Mouse (Mus musculus): ENCODE data around the gene Arhgap15. TPM values are rescaled to one million over a fixed set of nuclear protein-coding genes. Genes with fewer than 3 reads are reported as not detected.

Gene Arhgap15
- total RNA-seq, 2 experiments from 2014 or later = 151 to 173 TPM

DNA sequence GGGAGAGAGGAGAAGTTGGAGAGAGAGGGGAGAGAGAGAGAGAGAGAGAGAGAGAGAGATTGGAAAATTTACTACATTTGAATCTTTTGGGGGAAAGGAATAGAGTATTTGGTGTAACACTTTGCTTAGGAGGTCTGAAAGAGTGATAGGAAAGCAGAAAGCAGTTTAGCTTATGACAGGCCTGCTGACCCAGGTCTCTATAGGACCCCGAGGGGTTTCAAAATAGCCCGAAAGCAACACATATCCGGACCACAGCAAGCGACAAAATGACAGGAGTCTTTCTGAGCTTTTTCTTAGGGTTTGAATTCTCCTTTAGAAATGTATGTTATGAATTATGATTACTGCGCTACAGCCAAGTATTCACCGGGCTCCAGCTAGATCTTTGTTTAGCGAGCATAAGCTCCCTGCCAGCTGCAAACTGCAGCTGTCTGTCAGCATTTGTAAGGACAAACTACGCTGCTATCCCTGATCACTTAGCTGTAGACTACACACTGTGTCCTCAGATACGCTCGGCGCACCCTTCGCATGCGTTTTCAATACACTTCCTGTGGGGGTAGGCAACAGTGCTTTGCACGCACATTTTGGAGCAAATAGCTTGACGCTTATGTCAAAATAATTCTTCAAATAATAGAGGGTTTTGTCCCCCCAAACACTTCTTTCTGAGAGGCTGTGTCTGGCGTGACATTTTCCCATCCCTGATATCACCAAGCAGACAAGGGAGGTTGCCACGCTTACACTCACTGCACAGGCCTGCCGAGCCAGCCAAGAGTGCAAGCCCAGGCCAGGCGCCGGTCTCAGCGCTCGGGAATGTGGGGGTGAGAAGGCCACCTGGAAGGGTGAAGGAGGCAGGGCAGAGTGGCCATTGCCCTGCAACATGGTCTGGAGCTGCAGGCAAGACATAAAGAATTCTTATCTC, 355.9 kb downstream of the Arhgap15 start:
- no peak for ATAC-seq (ENCODE audit: poor library complexity, severe bottlenecking)

DNA sequence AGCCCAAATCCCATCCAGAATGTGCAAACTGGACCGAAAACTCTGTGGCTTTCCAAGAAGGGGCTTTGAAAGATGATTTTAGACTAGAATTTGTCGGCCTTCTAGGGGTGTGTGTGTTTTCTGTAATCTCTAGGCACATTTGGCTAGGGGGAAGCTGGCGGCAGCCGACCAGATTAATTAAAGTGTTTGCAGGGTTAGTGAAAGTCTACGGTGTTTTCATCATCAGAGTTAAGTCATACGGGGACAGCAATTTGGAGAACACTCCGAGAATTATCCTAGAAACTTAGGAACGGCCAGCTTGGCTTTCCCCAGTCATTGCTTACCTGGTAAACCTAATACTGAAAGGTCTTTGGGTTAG, 356.6 kb downstream of the Arhgap15 start:
- no peak for ATAC-seq (ENCODE audit: poor library complexity, severe bottlenecking)

DNA sequence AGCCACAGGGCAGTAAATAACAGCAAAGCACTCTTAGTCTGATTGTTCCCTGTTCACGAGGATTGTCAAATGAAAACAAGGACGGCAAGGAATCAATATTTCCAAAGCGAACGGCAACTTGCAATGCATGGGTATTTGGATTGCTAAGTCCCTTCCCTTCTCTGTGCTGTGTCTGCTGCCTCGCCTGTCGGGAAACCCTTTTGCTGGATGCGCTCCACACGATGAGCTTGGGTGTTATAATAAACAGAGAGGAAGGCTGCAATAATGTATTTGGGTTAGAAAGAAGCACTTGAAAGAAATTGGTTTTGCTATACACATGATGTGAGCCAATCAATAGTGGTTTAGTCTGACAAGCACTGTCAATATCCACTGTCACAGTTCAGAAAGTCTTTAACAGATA, 357.7 kb downstream of the Arhgap15 start:
- no peak for ATAC-seq (ENCODE audit: poor library complexity, severe bottlenecking)

DNA sequence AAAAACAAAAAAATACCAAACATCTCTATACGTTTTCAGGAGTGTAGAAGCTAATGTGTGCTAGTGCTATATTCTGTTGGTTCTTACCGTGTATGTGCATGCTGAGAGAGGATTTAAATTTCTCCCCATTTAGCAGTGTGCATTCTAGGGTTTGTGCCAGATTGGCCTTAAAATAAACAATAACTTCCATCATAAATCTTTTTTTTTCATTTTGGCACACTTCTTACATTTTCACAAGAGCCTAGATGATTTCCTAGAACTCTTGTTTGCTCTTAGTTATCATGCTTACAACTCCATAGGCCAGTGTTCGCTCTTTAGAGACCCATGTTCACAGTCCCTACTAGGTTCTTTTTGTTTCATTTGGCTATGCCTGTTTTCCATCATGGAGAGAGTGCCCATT, 362.7 kb downstream of the Arhgap15 start:
- no peak for ATAC-seq (ENCODE audit: poor library complexity, severe bottlenecking)

DNA sequence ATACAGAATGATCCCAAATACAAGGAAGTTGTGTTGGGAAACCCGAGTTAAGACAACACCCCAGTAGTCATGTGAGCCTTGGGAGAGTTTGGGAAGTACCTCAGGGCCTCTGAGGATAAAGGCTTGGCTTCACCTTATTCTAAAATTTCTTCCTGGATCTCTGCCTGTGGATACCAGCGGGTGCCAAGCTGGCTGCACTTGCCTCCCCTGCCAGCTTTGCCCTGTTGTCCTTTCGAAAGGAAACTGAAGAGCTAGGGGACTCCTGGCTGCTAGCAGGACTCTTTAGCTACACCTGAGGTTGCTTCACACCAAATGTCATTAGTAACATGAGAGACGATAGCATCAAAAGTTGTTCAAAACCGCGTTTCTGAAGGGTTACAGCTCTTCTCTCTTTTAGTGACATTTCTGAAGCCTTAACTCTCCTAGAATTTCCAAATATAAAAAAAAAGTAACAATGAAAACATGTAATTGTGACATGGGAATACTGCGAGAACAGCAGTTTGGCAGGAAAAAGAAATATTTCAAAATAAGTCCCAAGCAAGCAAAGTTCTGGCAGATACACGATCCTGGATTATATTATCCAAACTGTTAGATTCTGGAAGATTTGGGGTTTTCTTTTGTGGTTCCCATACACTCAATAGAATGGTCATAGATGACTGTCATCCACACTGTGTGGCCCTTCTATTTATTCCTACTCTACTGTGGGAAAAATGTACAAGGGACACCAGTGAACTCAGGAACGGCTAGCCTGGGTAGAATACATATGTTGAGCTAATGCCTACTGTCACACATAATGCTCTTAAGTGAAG, 364.6 kb downstream of the Arhgap15 start:
- ATAC-seq (ENCODE audit: poor library complexity, severe bottlenecking) = no peak

DNA sequence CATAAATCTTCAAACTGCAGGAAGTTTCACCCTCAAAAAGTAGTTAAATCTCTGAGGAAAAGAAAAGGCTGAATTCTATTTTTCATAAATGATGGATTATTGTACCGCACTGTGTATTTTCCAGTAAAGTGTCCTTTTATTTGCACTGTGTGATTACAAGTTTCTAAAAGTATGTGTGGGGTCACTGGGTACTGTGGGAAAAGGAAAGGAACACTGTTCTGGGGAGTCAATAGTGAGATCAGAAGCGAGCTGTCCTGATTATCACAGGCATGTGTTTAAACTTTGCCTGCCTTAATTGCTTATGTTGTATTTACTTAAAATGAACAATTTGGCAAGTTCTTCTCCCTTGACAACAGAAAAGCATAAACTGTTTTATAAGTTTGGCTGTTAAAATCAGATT, 365.7 kb downstream of the Arhgap15 start:
- ATAC-seq (ENCODE audit: poor library complexity, severe bottlenecking) = no peak

DNA sequence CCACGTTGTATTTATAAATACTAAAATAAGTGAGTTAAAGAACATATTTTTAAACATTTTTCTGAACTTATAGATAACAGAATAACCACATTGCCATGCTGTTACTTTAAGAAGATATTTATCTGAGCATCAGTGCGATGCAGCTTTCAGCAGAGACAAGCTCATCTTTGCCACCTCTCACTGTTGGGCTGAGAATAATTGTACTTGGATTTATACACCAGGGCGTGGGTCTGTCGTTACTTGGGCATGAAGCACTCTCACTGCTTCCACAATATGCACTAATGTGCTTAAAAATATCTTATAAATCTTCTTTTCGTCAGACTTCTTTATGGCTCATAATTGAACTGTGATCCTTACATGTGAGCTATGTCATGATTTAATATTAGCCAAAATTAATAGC, 372.5 kb downstream of the Arhgap15 start:
- no peak for ATAC-seq (ENCODE audit: poor library complexity, severe bottlenecking)

DNA sequence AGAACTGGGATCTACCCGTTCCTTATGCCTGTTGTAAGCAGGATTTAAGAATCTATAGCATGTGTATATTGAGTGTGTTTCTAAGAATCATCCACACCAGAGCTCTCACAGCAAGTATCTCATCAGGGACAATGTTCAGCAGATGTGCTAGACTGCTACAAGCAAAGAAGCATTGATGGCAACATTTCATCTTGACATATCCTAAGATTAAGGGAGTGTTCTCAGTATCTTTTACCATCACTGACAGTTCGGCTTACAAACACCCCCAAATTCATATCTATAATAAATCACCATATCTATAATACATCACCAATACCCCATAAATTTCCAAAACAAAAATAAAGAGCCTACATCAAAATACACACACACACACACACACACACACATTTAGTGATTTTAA, 374.6 kb downstream of the Arhgap15 start:
- ATAC-seq (ENCODE audit: poor library complexity, severe bottlenecking) = no peak

DNA sequence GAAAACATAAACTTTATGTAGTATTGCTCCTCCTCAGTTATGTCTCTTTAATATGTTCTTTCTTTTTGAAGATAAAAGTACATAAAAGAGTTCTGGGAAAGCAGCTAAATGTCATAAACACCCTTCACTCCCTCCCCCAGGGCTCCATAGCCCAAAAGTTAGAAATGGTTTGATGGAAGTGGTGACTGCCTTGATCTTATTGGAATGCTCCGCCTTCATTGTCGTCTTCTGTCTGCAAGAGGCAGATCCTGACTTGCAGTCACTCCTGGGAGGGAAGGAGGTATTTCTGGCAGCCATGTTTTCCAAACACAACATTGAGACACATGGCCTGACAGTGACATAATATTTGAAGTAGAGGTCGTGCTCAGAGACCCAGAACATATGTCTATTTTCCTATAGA, 375.5 kb downstream of the Arhgap15 start:
- no peak for ATAC-seq (ENCODE audit: poor library complexity, severe bottlenecking)

DNA sequence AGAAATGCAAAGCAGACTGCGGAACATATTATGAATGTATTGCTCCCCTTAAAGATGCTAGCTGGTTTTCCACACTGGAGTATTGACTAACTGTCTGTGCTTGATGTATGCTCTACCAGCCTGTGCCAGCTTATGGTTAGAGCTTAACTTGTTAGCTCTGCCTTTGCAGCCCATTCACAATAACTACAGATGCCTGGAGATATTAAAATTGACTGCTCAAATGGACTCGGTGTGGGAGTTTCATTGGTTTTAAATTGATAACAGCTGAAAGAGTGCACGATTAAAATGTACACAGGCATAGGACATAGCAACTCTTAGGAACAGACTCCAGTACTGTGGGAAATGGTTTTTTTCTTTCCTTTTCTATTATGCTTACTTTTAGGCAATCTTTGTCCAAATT, 376.1 kb downstream of the Arhgap15 start:
- ATAC-seq (ENCODE audit: poor library complexity, severe bottlenecking) = no peak

DNA sequence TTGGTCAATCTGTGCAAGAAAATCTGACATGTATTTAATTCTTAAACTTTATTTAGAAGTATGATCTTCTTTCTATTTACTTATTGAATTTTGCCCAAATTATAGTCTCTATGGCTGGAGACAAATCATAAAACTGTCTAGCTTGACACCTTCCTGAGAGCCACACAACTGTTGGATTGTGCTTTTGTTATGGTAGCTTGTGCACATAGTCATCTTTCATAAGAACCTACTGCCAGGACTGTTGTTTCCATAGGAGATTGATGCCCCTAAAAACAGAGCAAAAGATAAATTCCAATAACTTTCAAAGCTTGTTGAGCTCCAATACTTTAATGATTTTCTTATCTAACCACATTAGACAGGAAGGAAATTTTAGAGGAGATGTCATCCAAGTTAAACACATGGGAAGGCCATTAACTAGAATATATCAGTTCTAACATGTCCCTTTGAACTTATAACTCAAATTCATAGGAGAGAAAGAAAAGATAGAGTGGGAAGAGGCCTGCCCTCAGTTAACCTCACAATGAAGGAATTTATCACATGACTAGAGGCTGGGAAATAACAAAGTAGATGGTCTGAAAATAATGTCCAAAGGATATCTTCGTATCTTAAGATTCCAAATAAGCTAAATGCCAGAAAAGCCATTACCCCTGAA, 377.5 kb downstream of the Arhgap15 start:
- ATAC-seq (ENCODE audit: poor library complexity, severe bottlenecking) = no peak

DNA sequence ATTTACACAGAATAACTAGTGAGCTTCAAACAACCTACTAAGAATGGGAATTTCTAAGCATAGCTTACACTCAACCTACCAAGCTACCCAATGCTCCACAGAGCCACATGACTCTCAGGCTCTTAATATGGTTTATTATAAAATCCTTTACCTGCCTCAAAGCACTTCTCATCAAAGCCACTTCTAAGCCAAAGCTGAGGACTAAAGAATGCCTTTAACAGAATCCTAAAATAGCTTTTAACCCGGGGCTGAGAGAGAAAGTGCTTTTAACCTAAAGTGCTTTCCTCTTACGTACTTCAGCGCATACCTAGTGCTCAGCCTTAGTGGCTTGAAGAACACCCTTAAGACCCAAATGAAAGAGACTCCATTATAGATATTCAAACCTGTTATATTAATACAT, 380.9 kb downstream of the Arhgap15 start:
- ATAC-seq (ENCODE audit: poor library complexity, severe bottlenecking) = no peak

DNA sequence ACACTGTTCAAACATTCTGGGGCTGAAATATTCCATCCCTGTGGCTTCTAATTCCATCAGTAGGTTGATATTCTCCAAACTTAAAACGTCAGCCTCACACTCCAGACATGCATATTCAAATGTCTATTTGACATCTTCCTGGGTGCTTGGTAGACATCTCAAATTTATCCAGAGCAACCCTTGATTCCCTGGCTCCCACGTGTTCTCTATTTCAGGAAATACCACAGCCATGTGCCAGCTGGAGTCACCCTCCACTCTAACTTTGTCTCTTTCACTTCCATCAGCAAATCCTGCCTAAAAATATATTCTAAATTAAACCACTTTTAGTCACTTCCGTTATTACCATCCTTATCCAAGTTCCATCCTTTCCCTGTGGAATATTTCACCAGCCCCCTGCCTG, 382.6 kb downstream of the Arhgap15 start:
- ATAC-seq (ENCODE audit: poor library complexity, severe bottlenecking) = no peak

DNA sequence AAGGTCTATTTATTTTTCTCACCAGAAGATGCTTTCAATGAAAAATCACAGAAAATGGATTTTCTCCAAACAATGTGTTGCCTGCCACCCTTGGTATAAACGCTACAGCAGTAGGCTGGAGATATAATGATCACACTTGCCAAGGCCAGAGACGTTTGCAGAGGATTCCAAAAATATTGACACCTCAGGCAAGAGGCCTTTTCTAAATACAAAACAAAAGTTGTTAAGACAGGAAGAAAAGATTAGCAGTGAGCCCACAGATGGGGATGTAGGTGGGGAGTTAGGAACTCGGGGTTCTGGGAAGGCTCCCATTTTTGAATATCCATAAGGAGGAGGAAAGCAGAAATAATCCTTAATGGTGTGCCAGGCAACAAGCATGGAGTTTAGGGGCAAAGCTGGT, 386.2 kb downstream of the Arhgap15 start:
- no peak for ATAC-seq (ENCODE audit: poor library complexity, severe bottlenecking)

DNA sequence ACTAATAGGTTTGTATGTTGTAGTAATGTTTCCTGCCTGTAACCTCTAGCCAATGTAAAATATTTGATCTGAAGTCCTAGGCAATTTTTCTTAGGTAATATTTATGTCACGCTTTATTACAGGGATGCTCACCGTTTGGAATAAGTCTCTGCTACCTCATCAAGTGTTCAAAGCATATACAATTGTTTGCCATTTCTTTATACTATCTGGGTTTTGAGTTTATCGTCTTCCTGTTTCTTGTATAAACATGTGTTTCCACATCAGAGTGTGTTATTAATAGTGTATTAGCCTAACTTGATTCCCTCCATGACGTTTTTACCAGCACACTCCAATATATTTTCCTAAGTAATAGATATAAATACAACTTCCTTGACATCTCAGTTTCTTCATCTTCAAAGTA, 391.8 kb downstream of the Arhgap15 start:
- ATAC-seq (ENCODE audit: poor library complexity, severe bottlenecking) = no peak

DNA sequence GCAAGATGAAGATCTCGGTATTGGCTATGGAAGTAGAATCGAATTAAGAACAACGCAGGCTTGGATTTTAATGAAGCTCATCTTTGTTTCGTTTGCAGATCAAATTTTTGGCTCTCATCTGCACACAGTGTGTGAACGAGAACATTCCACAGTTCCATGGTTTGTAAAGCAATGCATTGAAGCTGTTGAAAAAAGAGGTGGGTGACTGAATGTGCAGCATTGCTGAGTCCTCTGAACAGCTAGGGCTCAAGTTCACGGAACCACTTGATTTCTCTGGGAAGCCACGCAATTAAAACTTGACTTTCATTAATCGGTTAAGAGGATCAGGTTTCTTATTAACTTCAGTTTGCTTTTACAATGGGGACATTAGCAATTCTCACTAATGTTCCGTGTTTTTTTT, 393.5 kb downstream of the Arhgap15 start:
- no peak for ATAC-seq (ENCODE audit: poor library complexity, severe bottlenecking)

DNA sequence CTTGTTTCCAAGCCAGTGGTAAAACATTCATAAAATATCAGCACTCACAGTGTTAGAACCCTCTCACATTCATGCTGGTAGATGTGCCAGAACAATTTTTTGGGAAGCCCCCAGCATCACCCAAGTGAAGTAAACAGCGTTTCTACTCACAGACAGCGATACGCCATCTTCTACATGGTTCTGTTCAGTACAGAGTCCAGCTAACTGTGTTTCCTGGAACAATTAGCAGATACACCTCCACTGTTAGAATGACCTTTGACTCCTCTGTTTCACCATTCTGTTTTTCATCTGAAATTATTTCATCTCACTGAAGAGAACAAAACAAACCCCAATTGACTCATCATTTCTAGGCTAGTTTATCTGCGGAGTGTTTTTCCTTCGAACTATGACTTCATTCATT, 394.0 kb downstream of the Arhgap15 start:
- no peak for ATAC-seq (ENCODE audit: poor library complexity, severe bottlenecking)

DNA sequence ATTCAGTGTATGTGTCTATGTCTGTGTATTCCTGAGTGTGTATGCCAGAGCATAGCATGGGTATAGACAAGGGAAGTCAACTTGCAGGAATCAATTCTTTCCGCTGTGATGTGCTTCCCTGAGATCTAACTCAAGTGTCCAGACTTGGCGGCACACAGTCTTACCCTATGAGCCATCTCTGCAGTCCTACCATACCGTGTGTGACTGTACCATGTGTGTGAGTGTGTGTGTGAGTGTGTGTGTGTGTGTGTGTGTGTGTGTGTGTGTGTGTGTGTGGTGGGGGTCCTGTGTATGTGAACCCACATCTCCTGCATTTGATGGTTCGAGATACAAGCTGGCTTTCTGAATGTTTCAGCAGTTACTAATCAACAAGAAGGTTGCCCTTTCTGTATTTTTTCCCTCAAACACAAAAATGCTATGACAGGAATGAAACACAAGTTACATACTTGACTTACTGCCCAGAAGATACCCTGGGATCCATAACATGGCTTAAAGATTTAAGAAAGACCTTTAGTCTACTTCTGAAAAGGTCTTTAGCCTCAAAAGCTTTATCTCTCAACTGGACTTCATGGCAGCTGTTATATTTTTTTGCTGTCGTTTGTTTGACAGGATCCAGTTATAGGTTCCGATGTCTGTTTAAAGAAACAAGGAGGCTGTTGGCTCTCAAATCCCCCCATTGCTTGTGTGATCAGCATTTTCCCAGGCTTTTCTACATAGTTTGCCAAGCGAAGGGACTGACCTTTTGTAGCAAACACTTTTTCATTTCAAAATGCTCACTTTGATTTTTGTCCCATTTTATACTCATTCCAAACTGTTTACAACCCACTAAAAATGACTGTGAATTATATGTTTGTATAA, 397.7 kb downstream of the Arhgap15 start:
- ATAC-seq (ENCODE audit: poor library complexity, severe bottlenecking) = no peak

DNA sequence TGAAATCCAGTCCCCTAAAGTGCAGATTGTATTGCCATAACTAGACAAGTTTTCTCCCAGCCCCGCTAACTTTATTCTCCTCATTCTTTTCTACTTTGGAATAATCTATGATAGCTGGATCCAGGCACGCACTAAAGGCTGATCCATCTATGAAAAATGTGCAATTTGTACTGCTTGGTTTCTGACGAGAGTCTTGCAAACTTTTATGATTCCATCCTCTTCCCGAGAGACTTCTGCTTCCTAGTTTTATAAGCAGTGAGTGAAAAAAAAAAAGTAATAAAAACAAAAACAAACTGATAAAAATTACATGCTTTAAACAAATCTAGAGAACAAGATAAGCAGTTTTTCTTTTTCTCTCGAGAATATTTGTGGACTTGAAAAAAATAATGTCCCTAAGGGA, 398.9 kb downstream of the Arhgap15 start:
- no peak for ATAC-seq (ENCODE audit: poor library complexity, severe bottlenecking)

DNA sequence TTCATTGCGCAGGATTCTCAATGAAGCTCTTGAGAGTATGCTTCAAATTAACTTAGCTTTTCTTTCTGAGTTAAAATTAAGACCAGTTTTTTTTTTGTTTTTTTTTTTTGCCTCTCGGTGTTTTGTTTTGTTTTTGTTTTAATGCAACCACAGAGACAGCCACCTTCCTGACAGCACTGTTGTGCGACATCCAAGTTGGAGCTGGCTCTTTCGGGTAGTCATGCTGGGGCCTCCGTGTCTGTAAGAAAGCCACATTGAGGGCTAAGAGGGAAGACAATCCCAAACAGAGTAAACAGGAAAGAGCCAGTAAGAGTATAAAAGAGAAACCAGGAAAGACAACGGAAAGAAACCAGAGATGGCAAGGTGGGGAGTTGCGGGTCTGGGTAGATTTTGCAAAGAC, 399.3 kb downstream of the Arhgap15 start:
- no peak for ATAC-seq (ENCODE audit: poor library complexity, severe bottlenecking)

All from megakaryocyte, adult 5-6 weeks (primary cell).